Mouse (Mus musculus): ENCODE measurements at regions not wholly inside any gene's neighbourhood (a gene's known extent, or its start where the extent isn't known, plus 50 kb on each side); places are given as distances from the start of the nearest gene placed in this dataset.

GRCm38 (mm10) chr19:20310653-20311052 is 80.1 kb downstream of the Anxa1 start:
- no peak for DNase-seq (ENCODE audit: low spot score in 2 of 2)

DNA sequence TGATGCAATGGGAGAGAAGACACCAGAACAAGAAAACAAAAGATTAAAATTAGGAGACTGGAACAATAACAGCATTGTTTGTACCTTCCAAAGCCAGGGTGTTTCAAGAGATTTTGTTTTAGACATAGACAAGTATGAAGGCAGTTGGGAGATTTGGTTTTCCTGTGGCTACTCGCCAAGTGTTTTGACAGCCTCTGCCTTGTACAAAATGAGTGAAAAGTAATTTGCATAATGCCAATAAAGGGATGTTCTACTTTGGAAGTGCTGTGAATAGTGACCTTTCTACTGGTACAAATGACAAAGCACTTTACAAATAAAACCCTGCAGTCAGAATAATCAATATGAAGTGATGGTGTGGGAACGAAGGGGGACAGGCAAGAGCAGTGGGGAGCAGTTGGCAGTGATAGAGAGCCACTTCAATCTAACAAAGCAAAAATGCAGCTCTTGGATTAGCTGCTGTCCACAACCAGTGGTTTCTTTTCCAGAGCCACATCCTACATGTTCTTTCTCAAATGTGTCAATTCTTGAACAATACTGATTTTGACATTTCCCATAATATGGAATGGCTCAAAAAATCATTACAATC is 90.6 kb downstream of the Anxa1 start:
- DNase-seq (ENCODE audit: low spot score in 2 of 2), result no peak

DNA sequence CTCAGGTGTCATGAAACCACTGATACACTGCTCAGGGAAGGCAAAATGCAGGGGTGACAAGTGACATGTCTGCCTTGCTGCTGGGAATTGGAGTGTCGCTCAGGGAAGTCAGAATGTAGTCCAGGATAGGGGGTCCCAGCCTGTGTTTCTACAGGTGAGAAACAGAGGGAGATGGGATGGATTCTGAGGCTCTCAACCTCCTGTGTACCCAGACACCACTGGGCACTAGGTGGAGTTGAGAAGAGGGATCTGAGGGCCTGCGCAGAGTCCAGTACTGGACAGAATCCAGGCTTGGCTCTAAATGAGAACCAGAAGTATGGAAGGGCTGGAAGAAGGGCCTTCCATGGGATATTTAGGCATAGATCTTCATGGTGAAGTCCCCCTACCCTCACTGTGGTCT is 92.3 kb downstream of the Anxa1 start:
- DNase-seq (ENCODE audit: low spot score in 2 of 2), result no peak

- no peak for DNase-seq (ENCODE audit: low spot score in 2 of 2)
Observed at GRCm38 (mm10) chr19:20285188-20285587, 105.6 kb downstream of the Anxa1 start.

GRCm38 (mm10) chr19:20283105-20283504 is 107.6 kb downstream of the Anxa1 start:
- no peak for DNase-seq (ENCODE audit: low spot score in 2 of 2)

- DNase-seq (ENCODE audit: low spot score in 2 of 2), result no peak
Observed at GRCm38 (mm10) chr19:20261586-20261985, 129.2 kb downstream of the Anxa1 start.

DNA sequence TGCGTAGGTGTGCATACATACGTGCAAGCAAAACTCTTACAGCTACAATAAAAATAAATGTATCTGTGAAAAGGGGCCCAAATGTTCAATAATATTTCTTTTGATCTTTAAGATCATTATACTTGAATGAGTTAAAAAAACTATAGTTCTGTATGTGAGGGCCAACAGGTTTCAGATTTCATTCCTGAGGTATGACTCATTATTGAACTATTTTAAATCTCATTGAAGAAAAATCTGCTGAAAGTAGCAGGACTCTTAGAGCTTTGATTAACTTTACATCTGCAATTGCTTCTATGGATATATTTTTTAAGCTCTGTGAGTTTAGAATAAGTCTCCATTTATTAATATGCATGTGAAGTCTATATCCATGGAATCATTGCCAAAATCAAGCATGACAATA is 138.6 kb downstream of the Anxa1 start:
- no peak for DNase-seq (ENCODE audit: low spot score in 2 of 2)

GRCm38 (mm10) chr19:20243817-20244216 is 146.9 kb downstream of the Anxa1 start:
- no peak for DNase-seq (ENCODE audit: low spot score in 2 of 2)

DNA sequence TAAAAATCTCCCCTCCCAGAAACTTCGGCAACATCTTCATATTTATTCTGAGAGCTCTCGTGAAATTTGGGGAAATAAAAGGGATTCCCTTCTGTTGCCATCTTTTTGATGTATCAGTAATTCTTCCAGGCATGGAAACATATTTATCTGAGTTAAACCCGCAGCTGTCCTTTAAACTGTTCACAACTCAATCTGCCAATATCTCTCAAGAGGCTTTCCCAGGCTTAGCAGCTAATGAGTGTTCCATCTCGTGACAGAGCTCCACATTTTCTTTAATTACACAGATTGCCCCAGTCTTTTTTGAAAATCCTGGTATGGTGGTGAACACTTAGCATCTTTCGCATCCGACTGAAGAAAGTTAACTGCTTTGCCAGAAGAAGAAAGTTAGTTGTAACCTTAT is 149.5 kb downstream of the Anxa1 start:
- no peak for DNase-seq (ENCODE audit: low spot score in 2 of 2)

DNA sequence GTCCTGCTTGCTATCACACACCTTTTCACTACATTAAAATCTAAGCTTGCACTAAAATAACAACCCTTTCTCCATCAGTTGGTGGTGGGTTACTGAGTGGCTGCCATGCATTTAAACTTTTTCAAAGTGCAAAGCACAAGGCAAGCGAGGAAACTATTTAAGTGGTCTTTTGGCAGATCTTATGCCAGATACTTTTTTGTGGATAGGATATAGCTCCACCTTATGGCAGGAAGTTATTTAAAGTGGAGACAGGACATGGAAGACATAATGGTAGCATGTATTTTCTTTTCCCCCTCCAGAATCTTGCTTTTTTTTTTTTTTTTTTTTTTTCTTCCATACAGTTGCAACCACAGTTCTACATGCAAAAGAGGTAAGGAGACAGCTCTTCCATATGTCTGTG is 150.3 kb downstream of the Anxa1 start:
- DNase-seq (ENCODE audit: low spot score in 2 of 2), result no peak

GRCm38 (mm10) chr19:20239396-20239795 is 151.3 kb downstream of the Anxa1 start:
- peak; percentile 25 for DNase-seq (ENCODE audit: low spot score in 2 of 2)

DNA sequence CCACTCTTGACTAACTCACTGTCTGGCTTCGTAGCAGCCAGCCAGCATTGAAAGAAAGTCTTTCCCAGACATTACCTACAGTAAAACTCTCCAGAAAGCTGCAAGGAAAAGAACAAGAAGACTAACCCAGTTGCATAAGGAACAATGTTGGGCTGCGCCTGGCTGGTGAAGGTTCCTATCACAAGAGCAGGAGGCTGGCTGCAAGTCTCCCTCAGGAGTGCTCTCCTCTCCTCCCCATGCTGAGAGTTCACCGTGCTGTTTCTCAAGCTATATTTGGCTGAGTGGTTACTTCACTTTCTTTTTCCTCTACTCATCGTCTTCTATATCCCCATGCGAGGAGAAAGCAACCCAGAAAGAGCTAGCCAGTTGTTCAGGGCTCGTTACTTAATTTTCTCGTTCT is 164.0 kb downstream of the Anxa1 start:
- no peak for DNase-seq (ENCODE audit: low spot score in 2 of 2)

DNA sequence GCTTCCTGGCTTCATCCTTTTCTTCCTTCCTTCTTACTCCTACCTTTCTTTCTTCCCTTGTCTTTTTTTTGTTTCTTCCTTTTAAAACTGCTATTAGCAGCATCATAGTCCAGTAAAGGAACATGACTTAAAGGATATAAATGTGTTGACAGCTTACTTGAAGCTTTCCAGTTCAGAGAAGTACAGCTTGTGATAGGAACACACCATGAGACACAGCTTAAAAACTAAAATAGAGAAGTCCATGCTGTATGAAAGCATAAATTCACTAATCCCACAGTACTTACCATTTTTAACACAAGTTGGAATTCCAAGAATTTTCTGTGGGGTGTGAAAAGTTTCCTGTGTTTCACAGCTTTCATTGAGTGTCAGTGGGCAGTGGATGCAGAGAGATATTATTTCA is 173.4 kb downstream of the Anxa1 start:
- DNase-seq (ENCODE audit: low spot score in 2 of 2), result no peak

GRCm38 (mm10) chr19:20194511-20194910 is 196.2 kb downstream of the Anxa1 start:
- DNase-seq (ENCODE audit: low spot score in 2 of 2), result no peak

DNA sequence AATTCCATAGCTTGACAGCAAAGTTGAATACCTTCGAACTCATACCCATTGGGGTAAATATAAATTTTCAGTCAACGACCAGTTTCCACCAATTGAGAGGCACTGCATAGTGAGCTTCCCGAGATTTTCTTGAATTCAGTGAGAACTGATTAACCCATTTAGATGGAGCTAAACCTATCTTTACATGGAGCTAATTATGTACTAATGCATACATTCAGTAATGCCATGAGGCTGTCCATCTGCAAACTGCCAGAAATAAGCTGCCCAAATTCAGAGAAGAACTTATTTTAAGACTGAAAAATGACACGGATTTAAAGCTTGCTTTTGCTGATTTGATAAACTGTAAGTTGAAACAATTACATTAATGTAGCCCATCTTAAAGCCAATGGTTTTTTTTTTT is 208.9 kb downstream of the Anxa1 start:
- no peak for DNase-seq (ENCODE audit: low spot score in 2 of 2)

GRCm38 (mm10) chr19:20161502-20161901 is 229.2 kb downstream of the Anxa1 start:
- DNase-seq (ENCODE audit: low spot score in 2 of 2), result no peak

GRCm38 (mm10) chr19:20156398-20156937 is 234.3 kb downstream of the Anxa1 start:
- no peak for DNase-seq (ENCODE audit: low spot score in 2 of 2)

DNA sequence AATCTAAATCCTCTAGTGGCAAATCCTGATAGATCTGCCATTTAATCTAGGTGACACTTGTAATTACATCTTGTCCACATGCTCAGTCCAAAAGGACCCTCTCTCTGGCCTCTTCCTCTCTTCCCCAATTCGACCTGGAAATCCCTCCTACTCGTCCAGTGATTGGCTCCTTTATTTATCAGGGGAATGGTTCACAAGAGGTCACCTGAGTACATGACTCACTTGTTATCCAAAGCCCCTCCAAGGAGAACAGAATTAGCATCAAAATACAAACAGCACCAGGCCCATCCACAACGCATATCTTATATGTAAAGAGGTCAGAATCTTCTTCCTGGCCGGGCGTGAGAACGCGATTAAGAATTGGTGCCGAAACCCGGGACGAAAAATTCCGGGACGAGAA is 251.2 kb downstream of the Anxa1 start:
- no peak for DNase-seq (ENCODE audit: low spot score in 2 of 2)

DNA sequence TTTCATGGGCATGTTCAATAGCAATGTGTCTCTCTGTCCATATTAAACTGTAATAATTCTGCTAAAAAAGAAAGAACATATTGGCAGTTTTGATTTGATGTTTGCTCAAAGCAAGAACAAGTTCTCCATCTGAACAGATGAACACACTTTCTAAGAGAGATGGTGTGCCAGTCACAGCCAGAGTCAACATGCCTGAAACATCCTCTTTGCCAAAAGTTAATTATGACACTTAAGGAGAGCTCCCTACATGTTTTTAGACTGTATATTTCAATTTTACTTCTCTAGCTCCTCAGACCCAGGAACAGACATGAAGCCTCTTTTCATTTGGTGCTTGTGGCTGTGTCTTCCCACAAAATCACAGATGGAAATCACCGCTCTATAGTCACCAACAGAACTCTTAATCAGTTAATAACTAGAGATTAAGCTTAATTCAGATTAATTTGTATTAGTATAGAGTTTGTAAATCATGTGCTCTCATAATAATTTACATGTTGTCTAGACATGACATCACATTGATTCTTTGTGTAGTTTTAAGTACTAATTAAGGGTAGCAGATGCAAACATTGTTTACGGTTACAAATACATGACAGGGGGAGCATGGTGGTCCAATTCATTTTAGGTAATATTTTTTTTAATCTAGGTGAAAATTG is 267.1 kb downstream of the Anxa1 start:
- DNase-seq (ENCODE audit: low spot score in 2 of 2), result no peak

GRCm38 (mm10) chr19:20122475-20122874 is 268.3 kb downstream of the Anxa1 start:
- DNase-seq (ENCODE audit: low spot score in 2 of 2), result no peak

DNA sequence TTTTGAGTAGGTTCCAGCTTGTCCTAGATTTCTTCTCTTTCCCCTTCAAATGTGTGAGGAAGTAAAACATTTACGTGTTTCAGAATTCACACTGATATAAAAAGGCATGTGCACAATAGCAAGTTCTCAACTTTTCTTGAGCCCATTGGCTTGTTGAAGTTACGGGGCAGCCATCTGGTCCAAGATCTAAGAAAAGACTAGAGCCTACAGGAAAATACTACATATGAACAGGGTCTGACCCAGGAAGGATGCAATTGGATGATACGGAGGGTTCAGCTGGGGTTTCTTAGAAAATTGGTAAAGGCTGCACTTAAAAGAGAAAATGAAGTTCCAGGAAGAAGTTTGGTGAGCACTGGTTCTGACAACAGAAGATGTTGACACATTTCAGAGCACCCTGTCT is 276.5 kb downstream of the Anxa1 start:
- no peak for DNase-seq (ENCODE audit: low spot score in 2 of 2)

All from left cerebral cortex, adult 18-20 months (tissue).